Mouse (Mus musculus): ENCODE measurements at regions not wholly inside any gene's neighbourhood (a gene's known extent, or its start where the extent isn't known, plus 50 kb on each side); places are given as distances from the start of the nearest gene placed in this dataset.
A peak's percentile ranks its signal among the peaks of the same experiment; 100 is the strongest.

DNA sequence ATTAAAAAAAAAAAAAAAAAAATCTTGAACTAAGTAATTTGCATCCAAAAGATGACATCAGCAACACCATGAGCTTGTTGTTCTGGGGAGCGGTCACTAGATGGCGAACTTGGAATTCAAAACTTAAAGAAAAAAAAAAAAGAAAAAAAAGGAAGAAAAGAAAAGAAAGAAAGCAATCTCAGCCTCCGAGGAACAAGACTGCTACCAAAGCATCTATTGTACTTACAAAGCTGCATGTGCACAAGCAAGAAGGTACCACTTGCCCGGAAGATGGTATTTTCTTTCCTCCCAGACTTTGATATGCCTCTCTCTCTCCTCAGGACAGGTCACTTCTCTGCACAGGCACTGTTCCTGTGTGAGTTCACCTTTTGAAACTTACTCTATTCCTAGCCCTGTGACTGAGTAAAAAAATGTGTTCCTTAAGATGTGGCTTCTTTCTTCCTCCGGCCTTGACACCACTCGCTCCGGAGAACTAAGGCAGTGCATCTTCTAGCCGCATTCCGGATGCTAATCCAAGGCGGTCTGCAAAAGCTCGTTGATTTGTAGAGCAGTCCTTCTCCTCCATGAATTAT lies 114.2 kb upstream of the Veph1 start:
- peak; percentile 5 to 11 for DNase-seq

DNA sequence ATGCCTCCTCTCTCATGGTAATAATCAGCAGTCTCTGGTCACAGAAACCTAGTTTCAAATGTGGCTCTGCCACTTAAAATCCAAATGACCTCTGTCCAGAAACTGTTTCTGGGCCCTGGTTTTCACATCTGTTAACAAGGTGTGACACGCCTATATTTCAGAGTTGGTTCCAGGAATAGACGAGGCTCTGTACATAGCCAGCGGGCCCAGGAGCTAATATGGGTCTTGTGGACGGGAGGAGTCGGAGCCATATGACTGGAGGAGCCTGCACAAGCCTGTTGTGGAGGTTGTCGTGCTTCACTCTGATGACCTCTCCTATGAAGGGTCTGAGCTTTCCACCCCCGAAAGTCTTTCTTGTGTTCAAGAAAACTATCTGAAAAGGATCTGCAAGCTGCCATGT lies 112.2 kb upstream of the Veph1 start:
- no peak for DNase-seq

DNA sequence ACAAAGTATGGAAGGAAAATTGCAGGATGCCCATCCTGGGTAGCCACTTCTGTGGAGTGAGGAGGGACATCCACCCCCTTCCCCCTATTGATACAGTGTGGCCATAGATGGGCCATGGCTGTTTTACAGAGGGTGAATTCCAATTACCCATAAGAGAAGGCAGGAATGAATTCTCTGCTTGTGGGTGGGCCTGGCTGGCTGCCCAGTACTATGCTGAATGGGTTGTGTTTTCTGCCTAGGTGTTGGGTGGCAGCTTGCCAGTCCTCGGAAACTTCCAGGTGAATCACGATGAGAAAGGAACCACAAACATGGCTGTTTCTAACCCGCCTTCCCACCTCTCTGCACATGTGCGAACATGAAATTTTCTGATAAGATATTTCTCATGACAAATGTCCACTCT lies 109.0 kb upstream of the Veph1 start:
- no peak for DNase-seq

DNA sequence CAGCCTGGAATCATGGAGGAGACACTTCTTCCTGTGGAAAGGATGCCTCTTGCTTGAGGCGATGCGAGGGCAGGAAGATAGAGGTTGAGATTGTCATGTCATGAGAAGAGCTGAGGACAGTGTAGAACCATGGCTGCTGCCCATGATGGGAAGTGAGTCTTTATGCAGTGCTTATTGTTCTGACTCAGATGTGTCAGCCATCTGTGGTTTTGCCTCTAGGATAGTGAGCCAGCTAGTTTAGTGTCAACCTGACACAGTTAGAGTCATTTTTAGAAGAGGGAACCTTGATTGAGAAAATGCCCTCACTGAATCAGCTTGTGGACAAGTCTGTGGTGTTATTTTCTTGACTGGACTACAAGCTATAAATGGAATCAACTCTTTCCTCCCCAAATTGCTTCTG lies 107.1 kb upstream of the Veph1 start:
- DNase-seq: no peak

DNA sequence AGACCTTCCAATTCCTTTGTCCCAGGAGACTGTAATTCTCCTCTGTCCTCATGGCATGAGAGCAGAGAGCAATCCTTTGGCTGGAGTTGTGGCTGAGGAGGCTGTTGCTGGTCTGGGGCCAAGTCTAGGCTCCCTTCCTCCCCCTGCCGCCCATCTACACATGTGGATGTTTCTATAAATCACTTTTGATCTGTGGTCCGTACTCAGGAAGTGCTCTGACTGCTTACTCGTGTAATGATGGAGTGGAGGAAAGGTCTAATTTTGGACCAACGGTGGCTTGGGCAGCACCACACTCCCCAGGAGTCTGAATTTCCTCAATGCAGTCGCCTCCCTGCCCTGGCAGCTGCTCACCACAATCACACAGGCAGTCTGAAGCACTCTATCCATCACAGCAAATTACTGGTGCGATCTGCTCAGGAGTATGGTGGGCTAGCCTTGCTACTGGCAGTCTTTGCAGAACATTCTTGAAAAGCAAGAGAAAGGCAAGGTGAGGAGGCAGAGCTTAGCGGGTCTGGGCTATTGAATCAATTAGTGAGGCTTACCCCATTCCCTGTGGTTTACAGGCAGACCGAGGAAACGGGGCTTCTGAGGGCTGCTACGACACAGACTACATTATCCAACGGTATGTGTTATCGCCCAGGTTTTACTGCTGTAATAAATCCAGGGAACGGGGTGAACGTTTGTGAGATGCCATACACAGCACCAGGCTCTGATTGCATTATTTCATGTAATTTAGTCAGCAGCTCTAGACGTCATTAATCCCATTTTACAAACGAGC lies 104.3 kb upstream of the Veph1 start:
- DNase-seq: no peak

DNA sequence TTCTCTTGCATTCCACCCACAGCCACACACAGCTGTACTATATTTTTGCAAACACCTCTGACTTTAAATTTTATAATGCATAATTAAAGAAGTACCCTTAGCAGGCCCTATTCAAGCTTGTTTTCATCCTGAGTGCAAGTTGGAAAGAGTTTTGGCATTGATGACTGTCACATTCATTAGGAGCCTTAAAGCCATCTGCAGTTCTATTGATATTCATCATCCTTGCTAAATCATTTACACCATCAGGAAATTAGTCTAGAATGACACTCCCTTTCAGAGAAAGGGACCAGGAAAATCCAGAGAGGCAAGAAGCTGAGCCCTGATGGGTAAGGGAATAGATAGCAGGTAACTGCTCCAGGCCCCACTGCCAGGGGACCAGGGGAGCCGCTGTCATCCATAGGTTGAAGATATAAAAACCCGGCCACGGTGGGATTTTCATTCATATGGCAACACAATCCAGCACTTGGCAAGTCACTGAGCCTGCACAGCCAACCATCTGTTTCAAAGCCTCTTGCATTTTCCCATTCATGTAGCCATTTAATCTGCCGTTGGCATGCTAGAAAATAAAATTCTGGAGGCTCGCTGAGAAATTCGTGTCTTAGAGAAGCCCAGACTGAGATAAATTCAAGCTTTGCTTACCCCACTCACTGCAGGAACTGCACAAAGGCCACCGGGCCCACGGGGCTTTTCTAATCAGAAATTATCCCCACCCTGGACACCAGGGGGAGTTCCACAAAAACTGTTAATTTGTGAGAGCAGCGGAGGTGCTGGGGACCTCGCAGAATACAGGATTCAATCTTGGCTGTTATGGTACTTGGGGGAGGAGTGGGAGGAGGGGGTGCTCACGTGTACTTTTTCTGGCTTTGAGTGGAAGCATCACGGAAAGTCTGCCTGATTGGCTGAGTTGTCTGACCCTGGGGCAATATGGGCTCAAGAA lies 101.8 kb upstream of the Veph1 start:
- peak in 1 of 2 experiments; percentile 10 for DNase-seq

DNA sequence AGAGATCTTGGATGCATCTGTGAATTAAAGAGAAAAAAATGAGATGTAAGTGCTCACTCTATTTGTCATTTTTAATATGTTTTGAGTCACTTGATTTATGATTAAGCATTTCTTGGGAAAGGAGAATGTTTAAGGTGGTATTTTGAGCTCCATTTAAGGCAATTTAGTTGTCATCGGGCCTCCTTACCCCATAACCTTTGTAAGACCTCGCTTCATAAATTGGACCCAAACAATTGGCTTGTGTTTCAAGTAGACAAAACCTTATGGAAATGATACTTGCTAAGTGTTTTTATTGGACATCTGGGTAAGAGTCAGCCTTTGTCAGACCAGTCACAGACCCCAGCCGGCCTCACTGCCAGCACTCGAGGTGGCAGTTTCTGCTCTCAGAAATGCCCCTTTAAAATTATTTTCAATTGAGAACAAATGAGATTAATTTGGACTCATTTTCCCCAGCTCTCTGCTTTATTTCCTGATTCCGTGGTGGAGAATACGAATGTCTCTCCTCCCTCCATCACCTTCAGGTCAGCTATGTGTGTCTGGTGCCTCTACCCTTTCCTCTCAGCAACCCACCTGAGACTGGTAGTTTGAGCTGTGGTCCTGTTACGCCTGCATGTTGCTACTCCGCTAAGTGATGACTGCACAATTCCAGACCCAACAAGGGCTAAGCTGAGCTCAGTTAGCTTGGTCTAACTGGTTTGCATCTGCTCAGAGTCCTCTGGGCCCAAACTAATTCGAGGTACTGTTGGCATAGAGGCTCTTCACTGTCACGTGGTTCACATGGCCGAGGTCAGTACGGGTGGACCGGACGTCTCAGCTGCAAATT lies 78.7 kb upstream of the Veph1 start:
- DNase-seq: no peak

DNA sequence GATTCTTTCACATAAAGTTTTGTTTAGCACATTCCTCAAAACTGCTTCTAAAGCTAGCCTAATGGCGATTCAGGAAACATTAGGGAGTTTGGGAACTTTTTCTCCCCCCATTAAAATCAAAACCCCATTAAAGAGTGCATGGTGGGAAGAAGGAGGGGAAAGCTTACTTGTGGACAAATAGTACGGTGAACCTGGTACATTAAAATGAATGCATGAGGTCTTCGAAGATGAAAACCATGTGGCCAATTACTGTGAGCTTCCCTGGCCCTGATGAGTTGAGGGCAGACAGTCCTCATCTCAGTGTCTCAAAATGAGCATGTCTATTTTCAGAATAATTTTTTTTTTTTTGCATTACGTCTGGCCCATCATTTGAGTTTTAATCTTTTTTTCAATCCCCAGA lies 78.0 kb upstream of the Veph1 start:
- DNase-seq: no peak

DNA sequence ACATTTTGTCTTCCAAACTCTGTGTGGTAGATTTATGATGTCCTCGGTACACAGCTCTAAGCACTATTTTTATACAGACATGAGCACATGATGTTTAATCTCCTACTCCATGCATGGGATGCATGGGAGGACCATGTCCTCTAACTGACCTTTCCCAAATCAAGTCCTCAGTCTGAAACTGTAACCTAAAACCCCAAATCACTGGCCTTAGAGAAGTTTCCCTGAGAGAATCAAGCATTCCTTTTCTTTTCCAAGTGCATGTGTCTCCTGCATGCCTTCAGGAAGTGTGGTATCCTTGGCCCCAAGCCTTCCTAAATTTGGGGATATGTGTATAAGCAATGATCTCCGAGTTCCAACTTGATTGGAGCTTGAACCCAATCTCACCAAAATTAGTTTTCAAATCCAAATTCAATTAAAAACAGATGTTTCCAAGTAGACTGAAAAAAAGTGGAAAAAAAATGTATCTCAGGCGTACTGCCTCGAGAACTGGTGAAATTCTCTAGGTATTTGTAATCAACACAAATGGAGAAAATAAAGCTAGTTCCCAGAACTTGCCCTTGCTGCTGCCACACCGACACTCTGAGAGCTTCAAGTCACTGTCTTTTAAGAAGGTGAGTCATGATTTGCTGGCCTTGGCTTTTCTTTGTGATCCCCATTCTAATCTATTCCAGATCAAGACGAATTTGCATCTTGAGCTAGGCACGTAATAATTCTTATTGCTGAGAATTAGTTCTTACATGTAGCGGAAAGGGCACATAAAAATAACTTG lies 77.4 kb upstream of the Veph1 start:
- no peak for DNase-seq

All from cerebellum, adult 18-20 months (tissue).